Mouse (Mus musculus) CH12.LX (cell line): ENCODE data around the gene Exosc10. TPM values are rescaled to one million over a fixed set of nuclear protein-coding genes. Genes with fewer than 3 reads are reported as not detected.

Experiments used
- DNase-seq: peaks from one replicate; pipeline ENCODE4 v3.0.0-alpha.2; 2013; ENCODE audit errors: extremely low read depth
- H3K27ac ChIP-seq: 2 replicates; pipeline ENCODE4 v1.5.1; 2012; ENCODE audit warnings: low read depth, mild to moderate bottlenecking, control low read depth, moderate library complexity; ENCODE audit not compliant: insufficient read depth
- H3K27me3 ChIP-seq: replicated peaks from 2 replicates; pipeline ENCODE3; 2012; ENCODE audit warnings: inconsistent platforms
- H3K36me3 ChIP-seq, 2 experiments: replicated peaks in 1 of 2; 2 replicates each; pipeline versions ENCODE3 to v1.6.1; 2012; ENCODE audit warnings: inconsistent platforms in 1 of 2, low read length in 1 of 2, mild to moderate bottlenecking in 1 of 2, mixed read lengths in 1 of 2, moderate library complexity in 1 of 2; ENCODE audit not compliant: control insufficient read depth in 1 of 2, insufficient read depth in 1 of 2
- H3K4me1 ChIP-seq, 2 experiments: 2 replicates each; pipeline ENCODE4 v1.6.1; 2012; ENCODE audit warnings: inconsistent platforms in 1 of 2, moderate library complexity in 1 of 2; ENCODE audit not compliant: insufficient read depth in 2 of 2, control insufficient read depth in 1 of 2
- H3K4me2 ChIP-seq: 2 replicates; pipeline ENCODE4 v1.6.1; 2012; ENCODE audit warnings: low read depth, mild to moderate bottlenecking, control low read depth; ENCODE audit not compliant: poor library complexity, insufficient read depth, severe bottlenecking
- H3K4me3 ChIP-seq, 3 experiments: fragments of 150-350 bp in 1 of 3; sonication (generic) in 1 of 3; replicated peaks in 1 of 3; 2 replicates each; pipeline versions ENCODE3 to v1.5.1; 2011 to 2012; ENCODE audit warnings: low read depth in 2 of 3, low read length in 2 of 3, mild to moderate bottlenecking in 2 of 3, moderate library complexity in 2 of 3, control low read depth in 1 of 3, improper control_type of control experiment in 1 of 3, inconsistent platforms in 1 of 3, mixed read lengths in 1 of 3; ENCODE audit not compliant: poor library complexity in 1 of 3
- H3K79me2 ChIP-seq: replicated peaks from 2 replicates; pipeline ENCODE4 v1.6.1; 2012; ENCODE audit warnings: mild to moderate bottlenecking, moderate library complexity; ENCODE audit not compliant: control insufficient read depth, poor library complexity, insufficient read depth, severe bottlenecking; ENCODE audit errors: extremely low read depth
- H3K9ac ChIP-seq: 2 replicates; pipeline ENCODE4 v1.6.1; 2012; ENCODE audit warnings: low read depth, mild to moderate bottlenecking, control low read depth, moderate library complexity; ENCODE audit not compliant: insufficient read depth
- H3K9me3 ChIP-seq: replicated peaks from 2 replicates; pipeline ENCODE3; 2012; ENCODE audit warnings: low read length, inconsistent platforms, mixed read lengths
- CHD1 ChIP-seq: IDR thresholded peaks from 2 replicates; pipeline ENCODE4 v1.6.1; 2012; ENCODE audit warnings: low read depth, low read length, improper control_type of control experiment, inconsistent platforms
- CHD2 ChIP-seq: IDR thresholded peaks from 2 replicates; pipeline ENCODE4 v1.6.1; 2011; ENCODE audit warnings: low read length, improper control_type of control experiment
- CTCF ChIP-seq, 2 experiments: IDR thresholded peaks in 1 of 2; conservative IDR thresholded peaks in 1 of 2; 2 replicates each; pipeline ENCODE4 v1.5.1; 2011 to 2012; ENCODE audit warnings: low read depth in 2 of 2, low read length in 2 of 2, improper control_type of control experiment in 1 of 2, inconsistent platforms in 1 of 2, mild to moderate bottlenecking in 1 of 2, moderate library complexity in 1 of 2
- ELF1 ChIP-seq: IDR thresholded peaks from 2 replicates; pipeline ENCODE4 v1.6.1; 2014; ENCODE audit warnings: low read depth, mild to moderate bottlenecking, inconsistent platforms, low read length, improper control_type of control experiment
- ETS1 ChIP-seq: conservative IDR thresholded peaks from 2 replicates; pipeline ENCODE4 v1.6.1; 2012; ENCODE audit warnings: low read depth, mild to moderate bottlenecking, inconsistent platforms, low read length, improper control_type of control experiment, moderate library complexity
- GABPA ChIP-seq: IDR thresholded peaks from 2 replicates; pipeline ENCODE4 v1.6.1; 2012; ENCODE audit warnings: low read depth, low read length, improper control_type of control experiment, inconsistent platforms; ENCODE audit not compliant: insufficient replicate concordance
- HCFC1 ChIP-seq: IDR thresholded peaks from 2 replicates; pipeline ENCODE4 v1.6.1; 2012; ENCODE audit warnings: low read depth, mild to moderate bottlenecking, inconsistent platforms, low read length, improper control_type of control experiment
- IRF4 ChIP-seq: IDR thresholded peaks from 2 replicates; pipeline ENCODE4 v1.6.1; 2014; ENCODE audit warnings: low read depth, mild to moderate bottlenecking, inconsistent platforms, low read length, improper control_type of control experiment
- JUN ChIP-seq: IDR thresholded peaks from 2 replicates; pipeline ENCODE4 v1.6.1; 2011; ENCODE audit warnings: low read depth, mild to moderate bottlenecking, low read length, improper control_type of control experiment, moderate library complexity; ENCODE audit not compliant: insufficient read depth
- JUND ChIP-seq: conservative IDR thresholded peaks from 2 replicates; pipeline ENCODE4 v1.6.1; 2011; ENCODE audit warnings: low read depth, low read length, improper control_type of control experiment
- MAFK ChIP-seq: IDR thresholded peaks from 2 replicates; pipeline ENCODE4 v1.6.1; 2011; ENCODE audit warnings: low read length, improper control_type of control experiment; ENCODE audit not compliant: insufficient replicate concordance
- MAX ChIP-seq: IDR thresholded peaks from 2 replicates; pipeline ENCODE4 v1.6.1; 2011; ENCODE audit warnings: low read length, improper control_type of control experiment
- MAZ ChIP-seq: IDR thresholded peaks from 2 replicates; pipeline ENCODE4 v1.6.1; 2012; ENCODE audit warnings: low read depth, mild to moderate bottlenecking, inconsistent platforms, low read length, improper control_type of control experiment, moderate library complexity
- MEF2A ChIP-seq: IDR thresholded peaks from 2 replicates; pipeline ENCODE4 v1.6.1; 2014; ENCODE audit warnings: low read depth, mild to moderate bottlenecking, inconsistent platforms, low read length, improper control_type of control experiment, borderline replicate concordance
- MXI1 ChIP-seq: IDR thresholded peaks from 2 replicates; pipeline ENCODE4 v1.6.1; 2011; ENCODE audit warnings: mild to moderate bottlenecking, low read depth, low read length, improper control_type of control experiment
- MYC ChIP-seq: IDR thresholded peaks from 2 replicates; pipeline ENCODE4 v1.6.1; 2011; ENCODE audit warnings: low read depth, mild to moderate bottlenecking, improper control_type of control experiment, low read length
- NRF1 ChIP-seq: IDR thresholded peaks from 2 replicates; pipeline ENCODE4 v1.6.1; 2014; ENCODE audit warnings: low read depth, mild to moderate bottlenecking, inconsistent platforms, low read length, improper control_type of control experiment, moderate library complexity
- POLR2AphosphoS2 ChIP-seq: IDR thresholded peaks from 2 replicates; pipeline ENCODE4 v1.6.1; 2011; ENCODE audit warnings: low read depth, low read length, improper control_type of control experiment
- RCOR1 ChIP-seq: conservative IDR thresholded peaks from 2 replicates; pipeline ENCODE4 v1.6.1; 2012; ENCODE audit warnings: low read depth, mild to moderate bottlenecking, inconsistent platforms, low read length, improper control_type of control experiment
- SIN3A ChIP-seq: IDR thresholded peaks from 2 replicates; pipeline ENCODE4 v1.6.1; 2012; ENCODE audit warnings: low read length, improper control_type of control experiment, inconsistent platforms
- SMC3 ChIP-seq: IDR thresholded peaks from 2 replicates; pipeline ENCODE4 v1.6.1; 2011; ENCODE audit warnings: low read depth, low read length, improper control_type of control experiment
- TBP ChIP-seq: conservative IDR thresholded peaks from 2 replicates; pipeline ENCODE4 v1.6.1; 2011; ENCODE audit warnings: low read depth, low read length, improper control_type of control experiment
- USF2 ChIP-seq: conservative IDR thresholded peaks from 2 replicates; pipeline ENCODE4 v1.6.1; 2011; ENCODE audit warnings: low read depth, low read length, improper control_type of control experiment
- ZC3H11A ChIP-seq: IDR thresholded peaks from 2 replicates; pipeline ENCODE4 v1.6.1; 2012; ENCODE audit warnings: low read depth, mild to moderate bottlenecking, inconsistent platforms, low read length, improper control_type of control experiment
- ZKSCAN1 ChIP-seq: IDR thresholded peaks from 2 replicates; pipeline ENCODE4 v1.6.1; 2012; ENCODE audit warnings: low read depth, inconsistent platforms, low read length, improper control_type of control experiment, borderline replicate concordance
- ZMIZ1 ChIP-seq: IDR thresholded peaks from 2 replicates; pipeline ENCODE4 v1.6.1; 2012; ENCODE audit warnings: low read depth, mild to moderate bottlenecking, inconsistent platforms, low read length, improper control_type of control experiment
- ZNF384 ChIP-seq: IDR thresholded peaks from 2 replicates; pipeline ENCODE4 v1.6.1; 2012; ENCODE audit warnings: low read depth, low read length, improper control_type of control experiment, inconsistent platforms
- dilution Hi-C: fragments of 300-500 bp; cut with MboI; formaldehyde crosslinking; loops from 2 replicates; pipeline ENCODE4 v1.14.3; 2020; ENCODE audit warnings: low sequenced_read_pairs; ENCODE audit not compliant: extremely low pct_unique_long_range_greater_than_20kb, extremely low pct_ligation_motif_present
- in situ Hi-C: fragments of 300-500 bp; cut with MboI; formaldehyde crosslinking; loops from 3 replicates; pipeline ENCODE4 v1.14.3; 2019; ENCODE audit warnings: low sequenced_read_pairs, low pct_ligation_motif_present, low pct_unique_long_range_greater_than_20kb, mixed read lengths
- polyA plus RNA-seq: library from polyadenylated mRNA; unstranded; fragments of >175 nt; gene quantifications from 2 replicates; pipeline ENCODE4 v1.2.1, GENCODE M21; 2012; ENCODE audit warnings: low read depth; ENCODE audit not compliant: insufficient read length
- total RNA-seq, 2 experiments: library from RNA; depleted of rRNA; stranded (reverse); fragments of 300-350 nt in 1 of 2; fragments of >200 nt in 1 of 2; gene quantifications; 2 replicates each; pipeline ENCODE4 v1.2.3; 2012 to 2014

Gene Exosc10
- total and polyA plus RNA-seq, 3 experiments: 40.1 to 108 (median 61.8) TPM

- dilution Hi-C loops: no loop called here
- Histone ChIP-seq H3K36me3 (peaks cover 57 to 85% of the 10 kb centered on the region in 2 experiments), H3K4me2 (no peak overlapping the region), H3K27ac (no peak overlapping the region), H3K9me3 (no peaks in the 10 kb centered on the region), H3K4me1 (no peaks in the 10 kb centered on the region), H3K79me2 (no peaks in the 10 kb centered on the region)
- TF ChIP-seq CHD1: no peak
- no peak for TF ChIP-seq IRF4
- no peak for TF ChIP-seq JUND
- TF ChIP-seq POLR2AphosphoS2: no peak
- TF ChIP-seq JUN: no peak
- no peak for TF ChIP-seq MAZ
- no peak for TF ChIP-seq ZMIZ1
- no peak for TF ChIP-seq CTCF (conservative IDR thresholded peaks at IDR 0.05 in 1 of 2, IDR thresholded peaks at IDR 0.05 in 1 of 2; ENCODE audit: low read depth in 2 of 2, low read length in 2 of 2)
- TF ChIP-seq RCOR1: no peak
- TF ChIP-seq MAFK: no peak
- TF ChIP-seq HCFC1: no peak
- TF ChIP-seq CHD2: no peak
- TF ChIP-seq ZKSCAN1: no peak
- no peak for TF ChIP-seq MAX
- no peak for TF ChIP-seq MEF2A
- no peak for TF ChIP-seq GABPA
- no peak for TF ChIP-seq SMC3
- TF ChIP-seq ELF1: no peak
- TF ChIP-seq USF2: no peak
- no peak for TF ChIP-seq TBP
- TF ChIP-seq, all 38 proteins: peak for 0
- H3K9ac ChIP-seq: no peak overlapping the region
- H3K27me3 ChIP-seq: no peaks in the 10 kb centered on the region
- no peak for DNase-seq
- in situ Hi-C loops: no loop called here
- no peak overlapping the region for H3K4me3 ChIP-seq
Measured at GRCm38 (mm10) chr4:148517809-148518208, 40.4 kb upstream of the Exosc10 start.

GRCm38 (mm10) chr4:148518235-148518795 is 39.9 kb upstream of the Exosc10 start:
- Histone ChIP-seq H3K9me3 (no peaks in the 10 kb centered on the region), H3K4me1 (no peaks in the 10 kb centered on the region), H3K27ac (no peak overlapping the region), H3K36me3 (peaks cover 53 to 83% of the 10 kb centered on the region in 2 experiments), H3K4me3 (no peak overlapping the region), H3K79me2 (no peaks in the 10 kb centered on the region), H3K9ac (no peak overlapping the region), H3K4me2 (no peak overlapping the region), H3K27me3 (no peaks in the 10 kb centered on the region)
- TF ChIP-seq TBP (no peak), POLR2AphosphoS2 (no peak), NRF1 (no peak), ETS1 (no peak), CHD2 (no peak), MYC (no peak), JUN (no peak), HCFC1 (no peak), RCOR1 (no peak), ZKSCAN1 (no peak), CTCF (conservative IDR thresholded peaks at IDR 0.05 in 1 of 2, IDR thresholded peaks at IDR 0.05 in 1 of 2; ENCODE audit: low read depth in 2 of 2, low read length in 2 of 2) (no peak), ZC3H11A (no peak), MEF2A (no peak), GABPA (no peak), USF2 (no peak), SIN3A (no peak), MXI1 (no peak), ZNF384 (no peak), ELF1 (no peak)
- DNase-seq: no peak
- in situ Hi-C loops (no loop called here), dilution Hi-C loops (no loop called here)
